Mouse (Mus musculus) spleen, adult 2 months (tissue): Measurements from ENCODE around the gene Nprl2. TPM values are rescaled to one million over a fixed set of nuclear protein-coding genes. Genes with fewer than 3 reads are reported as not detected.

Source experiments
- DNase-seq, 2 experiments: peaks; one replicate each; pipeline versions ENCODE4 v3.0.0 to v3.0.0-alpha.2; 2012 to 2021; ENCODE audit warnings: low spot score in 2 of 2, low read depth in 1 of 2
- H3K27ac ChIP-seq: fragments of 200-500 bp; 2 replicates; pipeline ENCODE4 v1.5.1; 2012; ENCODE audit warnings: low read length, inconsistent platforms; ENCODE audit not compliant: insufficient read depth
- H3K27me3 ChIP-seq: fragments of 200-500 bp; 2 replicates; pipeline ENCODE4 v1.6.1; 2012; ENCODE audit warnings: mild to moderate bottlenecking, moderate library complexity, low read length, inconsistent platforms; ENCODE audit not compliant: control insufficient read depth, insufficient read depth
- H3K36me3 ChIP-seq: fragments of 200-500 bp; 2 replicates; pipeline ENCODE4 v1.6.1; 2012; ENCODE audit warnings: mild to moderate bottlenecking, low read length, inconsistent platforms; ENCODE audit not compliant: control insufficient read depth, insufficient read depth
- H3K4me1 ChIP-seq: fragments of 200-500 bp; 2 replicates; pipeline ENCODE4 v1.6.1; 2011; ENCODE audit warnings: inconsistent platforms; ENCODE audit not compliant: control insufficient read depth, insufficient read depth, insufficient read length
- H3K4me3 ChIP-seq: fragments of 200-500 bp; 2 replicates; pipeline ENCODE4 v1.5.1; 2011; ENCODE audit warnings: mild to moderate bottlenecking, inconsistent platforms; ENCODE audit not compliant: insufficient read depth, insufficient read length; ENCODE audit errors: extremely low read depth
- CTCF ChIP-seq: fragments of 200-500 bp; IDR thresholded peaks from 2 replicates; pipeline ENCODE4 v1.5.1; 2011; ENCODE audit warnings: mild to moderate bottlenecking, inconsistent platforms; ENCODE audit not compliant: insufficient read depth, insufficient read length, insufficient replicate concordance; ENCODE audit errors: extremely low read depth
- POLR2A ChIP-seq: fragments of 200-500 bp; IDR thresholded peaks from 2 replicates; pipeline ENCODE4 v1.6.1; 2011; ENCODE audit warnings: low read depth, low read length, inconsistent platforms
- WGBS: fragments of 180-500 bp; shearing (Covaris S2); methylation state at CpG from one replicate; pipeline ENCODE4 v1.1.7; 2018; 5-methylcytosine and 5-hydroxymethylcytosine counted together
- polyA plus RNA-seq: library from polyadenylated mRNA; depleted of rRNA; stranded (reverse); fragments of >200 nt; gene quantifications from 2 replicates; pipeline ENCODE4 v1.2.3, GENCODE M21; 2012

The Nprl2 gene
- polyA plus RNA-seq, 1 experiment: 24.4 TPM

DNA sequence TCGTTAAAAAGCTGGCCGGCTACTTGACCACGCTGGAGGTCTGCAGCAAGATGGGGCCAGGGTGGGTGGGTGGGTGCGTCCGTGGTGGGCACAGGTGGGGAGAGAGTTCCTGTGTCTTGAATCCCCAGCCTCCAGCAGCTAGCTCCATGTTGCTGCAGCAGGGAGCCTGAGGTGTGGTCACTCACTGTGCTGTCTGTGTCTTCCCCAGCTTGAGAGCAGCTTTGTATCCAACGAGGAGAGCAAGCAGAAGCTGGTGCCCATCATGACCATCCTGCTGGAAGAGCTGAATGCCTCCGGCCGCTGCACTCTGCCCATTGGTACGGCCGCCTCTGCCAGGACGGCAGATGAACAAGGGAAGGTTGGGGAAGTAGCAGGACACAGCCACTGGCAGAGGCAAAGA is 1.3 kb downstream of the Nprl2 start:
- Histone ChIP-seq H3K27me3 (no peaks in the 10 kb centered on the region), H3K4me1 (peaks cover 18% of the 10 kb centered on the region; the same call in 1 of the 2 replicates), H3K27ac (no peak overlapping the region), H3K4me3 (no peak overlapping the region), H3K36me3 (peaks cover 13% of the 10 kb centered on the region)
- DNase-seq: no peak
- TF ChIP-seq POLR2A (no peak), CTCF (no peak)
- WGBS: 94% methylated on average over 11 of the region's 11 CpGs

DNA sequence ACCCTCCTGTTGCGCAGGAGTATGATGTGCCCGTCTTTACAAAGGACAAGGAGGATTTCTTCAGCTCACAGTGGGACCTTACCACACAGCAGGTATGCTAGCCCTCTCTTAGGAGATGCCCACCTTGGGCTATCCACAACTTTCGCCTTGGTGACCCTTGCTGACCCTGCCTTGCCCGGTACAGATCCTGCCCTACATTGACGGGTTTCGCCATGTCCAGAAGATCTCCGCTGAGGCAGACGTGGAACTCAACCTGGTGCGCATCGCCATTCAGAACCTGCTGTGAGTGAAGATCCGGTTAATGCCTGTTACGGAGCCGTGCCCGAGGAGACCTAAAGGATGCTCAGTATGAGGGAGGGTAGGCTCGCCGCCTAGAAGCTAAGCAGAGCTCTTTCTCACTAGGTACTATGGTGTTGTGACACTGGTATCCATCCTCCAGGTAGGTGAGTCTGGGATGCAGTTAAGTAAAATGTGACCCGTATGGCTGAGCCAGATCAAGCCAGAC is 2.2 kb downstream of the Nprl2 start:
- no peak overlapping the region for H3K27ac ChIP-seq
- TF ChIP-seq CTCF (no peak), POLR2A (no peak)
- no peaks in the 10 kb centered on the region for H3K27me3 ChIP-seq
- WGBS: 96% methylated on average over 17 of the region's 17 CpGs
- H3K4me1 ChIP-seq: peaks cover 18% of the 10 kb centered on the region; the same call in 1 of the 2 replicates
- no peak overlapping the region for H3K4me3 ChIP-seq
- DNase-seq: no peak
- peaks cover 7% of the 10 kb centered on the region; the same call in 1 of the 2 replicates for H3K36me3 ChIP-seq

DNA sequence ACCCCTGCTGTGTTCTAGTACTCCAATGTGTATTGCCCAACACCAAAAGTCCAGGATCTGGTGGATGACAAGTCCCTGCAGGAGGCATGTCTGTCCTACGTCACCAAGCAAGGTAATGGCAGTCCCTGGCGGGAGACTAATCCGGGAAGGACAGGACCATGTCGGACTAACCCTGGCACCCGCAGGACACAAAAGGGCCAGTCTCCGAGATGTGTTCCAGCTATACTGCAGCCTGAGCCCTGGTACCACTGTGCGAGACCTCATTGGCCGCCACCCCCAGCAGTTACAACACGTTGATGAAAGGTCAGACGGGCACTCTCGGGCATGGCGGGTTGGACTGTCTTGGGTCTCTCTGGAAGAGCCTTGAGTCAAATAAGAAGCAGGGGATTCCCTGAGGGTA is 2.7 kb downstream of the Nprl2 start:
- Histone ChIP-seq H3K4me3 (no peak overlapping the region), H3K36me3 (peaks cover 5% of the 10 kb centered on the region; the same call in 1 of the 2 replicates), H3K27me3 (no peaks in the 10 kb centered on the region), H3K27ac (no peak overlapping the region), H3K4me1 (peaks cover 18% of the 10 kb centered on the region; the same call in 1 of the 2 replicates)
- no peak for DNase-seq
- TF ChIP-seq CTCF (no peak), POLR2A (no peak)
- 96% methylated on average over 12 of the region's 12 CpGs for WGBS

DNA sequence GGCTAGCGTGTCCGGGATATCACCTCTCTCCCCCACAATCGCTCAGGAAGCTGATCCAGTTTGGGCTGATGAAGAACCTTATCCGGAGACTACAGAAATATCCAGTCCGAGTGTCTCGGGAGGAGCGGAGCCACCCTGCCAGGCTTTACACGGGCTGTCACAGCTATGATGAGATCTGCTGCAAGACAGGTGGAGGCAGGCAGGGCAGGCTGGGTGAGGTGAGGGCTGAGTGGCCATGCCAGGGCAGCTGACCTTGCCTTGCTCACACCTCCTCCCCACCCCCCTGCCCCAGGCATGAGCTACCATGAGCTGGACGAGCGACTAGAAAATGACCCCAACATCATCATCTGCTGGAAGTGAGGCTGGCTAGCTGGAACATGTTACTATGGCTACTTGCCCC is 3.2 kb downstream of the Nprl2 start:
- Histone ChIP-seq H3K27ac (no peak overlapping the region), H3K27me3 (no peaks in the 10 kb centered on the region), H3K36me3 (peaks cover 3% of the 10 kb centered on the region; the same call in 1 of the 2 replicates), H3K4me1 (peaks cover 20% of the 10 kb centered on the region; the same call in 1 of the 2 replicates), H3K4me3 (no peak overlapping the region)
- no peak for DNase-seq
- WGBS: 95% methylated on average over 10 of the region's 10 CpGs
- TF ChIP-seq POLR2A (no peak), CTCF (no peak)

DNA sequence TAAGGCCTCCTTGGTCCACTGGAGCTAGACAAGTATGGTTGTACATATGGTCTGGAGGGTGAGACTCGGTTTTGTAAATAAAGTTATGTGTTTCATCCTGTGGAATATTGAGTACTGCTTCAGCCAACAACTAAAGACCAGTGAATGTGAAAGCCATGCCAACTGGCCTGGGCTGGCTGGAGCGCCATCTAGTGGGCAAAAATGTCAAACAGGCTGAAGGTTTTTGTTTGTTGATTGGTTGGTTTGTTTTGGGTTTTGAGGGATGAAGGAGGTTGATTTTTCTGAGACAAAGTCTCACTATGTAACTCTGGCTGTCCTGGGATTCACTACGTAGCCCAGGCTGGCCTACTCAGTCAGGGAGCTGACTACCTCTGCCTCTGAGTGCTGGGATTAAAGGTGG is 3.6 kb downstream of the Nprl2 start:
- Histone ChIP-seq H3K4me3 (no peak overlapping the region), H3K36me3 (peaks cover 3% of the 10 kb centered on the region; the same call in 1 of the 2 replicates), H3K27ac (no peak overlapping the region), H3K4me1 (peaks cover 24% of the 10 kb centered on the region; the same call in 1 of the 2 replicates), H3K27me3 (no peaks in the 10 kb centered on the region)
- peak in 1 of 2 experiments; percentile 67 for DNase-seq
- WGBS: 17% methylated on average over 3 of the region's 3 CpGs
- TF ChIP-seq POLR2A: no peak
- peak; percentile 83; the same call in 1 of the 2 replicates for TF ChIP-seq CTCF

DNA sequence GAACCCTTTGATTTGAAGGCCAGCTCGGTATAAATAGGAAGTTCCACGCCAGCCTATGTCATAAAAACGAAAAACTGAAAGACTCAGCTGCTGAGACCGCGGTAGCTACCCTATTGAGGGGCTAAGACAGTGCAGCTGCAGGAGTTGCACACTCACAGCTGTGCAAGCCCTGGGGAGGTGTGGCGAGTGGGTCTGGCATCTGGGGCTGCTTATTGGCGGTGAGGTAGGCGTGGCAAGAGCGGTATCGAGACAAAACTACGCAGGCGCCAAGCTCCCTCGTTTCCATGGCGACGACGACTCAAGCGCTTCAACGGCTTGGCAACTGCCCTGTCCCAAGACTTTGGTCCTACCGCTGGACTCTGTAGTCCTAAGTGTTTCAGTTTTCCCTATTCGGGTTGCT is 5.0 kb downstream of the Nprl2 start, which contains the start of gene Zmynd10:
TSS of gene Zmynd10 (plus strand) at position 273 of the 400 bp plus-strand sequence.
- H3K27me3 ChIP-seq: no peaks in the 10 kb centered on the region
- H3K4me3 ChIP-seq: no peak within 1 kb of the TSS
- H3K4me1 ChIP-seq: peaks cover 31% of the 10 kb centered on the region
- H3K36me3 ChIP-seq: peaks cover 3% of the 10 kb centered on the region; the same call in 1 of the 2 replicates
- peak in 1 of 2 experiments; percentile 79 for DNase-seq
- 3% methylated on average over 20 of the region's 20 CpGs for WGBS
- TF ChIP-seq CTCF: no peak
- no peak for TF ChIP-seq POLR2A
- no peak within 1 kb of the TSS for H3K27ac ChIP-seq

DNA sequence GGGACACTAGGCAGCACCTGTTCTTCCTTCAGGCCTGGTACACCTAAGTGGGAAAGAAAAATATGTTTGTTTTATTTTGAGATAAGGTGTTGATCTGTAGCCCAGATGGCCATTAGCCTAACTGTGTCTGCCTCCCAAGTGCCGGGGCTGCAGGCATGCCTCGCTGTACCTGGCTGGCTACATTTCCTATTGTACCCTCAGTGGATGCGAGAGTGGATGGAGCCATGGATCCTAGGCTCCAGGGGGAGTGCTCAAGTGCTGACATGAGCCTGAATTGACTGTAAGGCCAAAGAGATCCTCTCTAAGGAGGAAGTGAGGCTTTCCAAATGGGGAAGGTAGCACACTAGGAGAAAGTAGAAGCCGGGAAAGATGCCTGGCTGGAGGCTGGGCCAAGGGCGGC is 5.9 kb downstream of the Nprl2 start:
- no peak for TF ChIP-seq POLR2A
- TF ChIP-seq CTCF: no peak
- no peak overlapping the region for H3K27ac ChIP-seq
- WGBS: 82% methylated on average over 5 of the region's 5 CpGs
- DNase-seq: no peak
- no peak overlapping the region for H3K4me3 ChIP-seq
- peaks cover 3% of the 10 kb centered on the region; the same call in 1 of the 2 replicates for H3K36me3 ChIP-seq
- H3K4me1 ChIP-seq: peaks cover 28% of the 10 kb centered on the region
- H3K27me3 ChIP-seq: no peaks in the 10 kb centered on the region
